In the genomic region with DNA sequence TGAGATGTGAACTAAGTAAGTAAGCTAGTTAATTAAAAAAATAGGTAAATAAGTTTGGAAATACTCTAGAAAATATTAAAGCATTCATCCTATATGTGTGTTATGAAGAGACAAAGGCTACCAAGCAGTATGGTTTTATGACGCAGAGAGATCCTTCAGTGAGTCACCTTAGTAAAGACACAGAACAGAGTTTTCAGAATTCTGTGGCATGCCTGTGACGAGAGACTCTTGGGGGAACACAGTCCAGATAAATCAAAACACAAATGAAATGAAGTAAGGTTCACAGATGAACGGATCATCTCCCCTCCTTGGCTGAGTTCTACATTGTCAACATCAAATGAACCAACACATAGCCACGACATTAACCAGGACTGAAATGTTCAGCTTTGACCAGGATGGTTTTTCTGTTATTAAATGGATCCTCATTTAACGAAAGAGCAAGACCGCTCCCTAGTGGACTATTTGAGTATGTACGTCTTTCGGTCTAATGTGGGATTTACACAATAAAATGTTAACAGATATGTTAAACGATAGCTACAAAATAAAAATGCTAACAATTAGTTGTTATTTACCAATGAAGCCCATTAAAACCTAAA, we compare ENCODE assay signal across 9 mouse cellular contexts.
A peak's percentile ranks its signal among the peaks of the same experiment; 100 is the strongest.
DNase-seq lines count a peak whose midpoint lies in the region; ATAC-seq lines count a peak whose summit lies in the region.
"Had no signal": no experiment of that assay in that cellular context is flagged by ENCODE, and none has a peak within 500 bp of the region (broad histone marks: within the 10 kb centered on the region; RNA-seq: fewer than 3 reads in every experiment).

No protein-coding gene starts in this region.

- no peak overlapping the region for H3K4me3 ChIP-seq in limb, embryonic 11.5 days (ENCODE audit: low read depth, low read length)
- H3K4me3 ChIP-seq in limb, embryonic 10.5 days: no peak overlapping the region
- no peak overlapping the region for H3K4me3 ChIP-seq in forebrain, embryonic 13.5 days
- H3K4me3 ChIP-seq: erythroblast, embryonic 14.5 days had no signal

- H3K9me3 ChIP-seq in limb, embryonic 11.5 days (ENCODE audit: control insufficient read depth, low read length): no peaks in the 10 kb centered on the region
- no peaks in the 10 kb centered on the region for H3K9me3 ChIP-seq in limb, embryonic 10.5 days (replicated peaks)
- H3K9me3 ChIP-seq in forebrain, embryonic 13.5 days (replicated peaks): no peaks in the 10 kb centered on the region

- no peaks in the 10 kb centered on the region for H3K27me3 ChIP-seq in limb, embryonic 11.5 days (ENCODE audit: control insufficient read depth, insufficient read depth, low read length)
- no peaks in the 10 kb centered on the region for H3K27me3 ChIP-seq in limb, embryonic 10.5 days (ENCODE audit: low read depth, poor library complexity, severe bottlenecking)
- no peaks in the 10 kb centered on the region for H3K27me3 ChIP-seq in forebrain, embryonic 13.5 days

- no peak overlapping the region for H3K4me2 ChIP-seq in limb, embryonic 11.5 days (ENCODE audit: low read depth, severe bottlenecking)
- no peak overlapping the region for H3K4me2 ChIP-seq in forebrain, embryonic 13.5 days

- ATAC-seq in limb, embryonic 11.5 days (ENCODE audit: insufficient number of reproducible peaks, low FRiP score, low TSS enrichment, low read depth): no peak; the same call in 1 of the 2 replicates
- peak; percentile 61; the same call in 1 of the 2 replicates for ATAC-seq in forebrain, embryonic 13.5 days

- H3K4me1 ChIP-seq in limb, embryonic 11.5 days (ENCODE audit: control insufficient read depth, insufficient read depth, low read length): no peaks in the 10 kb centered on the region
- H3K4me1 ChIP-seq in limb, embryonic 10.5 days: no peaks in the 10 kb centered on the region
- H3K4me1 ChIP-seq in forebrain, embryonic 13.5 days: no peaks in the 10 kb centered on the region

- 26% methylated on average over 9 of the region's 9 CpGs for WGBS in limb, embryonic 11.5 days
- 30% methylated on average over 9 of the region's 9 CpGs for WGBS in limb, embryonic 10.5 days
- 26% methylated on average over 9 of the region's 9 CpGs for WGBS in forebrain, embryonic 13.5 days

- H3K9ac ChIP-seq in limb, embryonic 11.5 days (ENCODE audit: low read length): no peak overlapping the region
- no peak overlapping the region for H3K9ac ChIP-seq in forebrain, embryonic 13.5 days

- H3K36me3 ChIP-seq in limb, embryonic 11.5 days (ENCODE audit: control insufficient read depth, insufficient read depth, low read length): no peaks in the 10 kb centered on the region
- no peaks in the 10 kb centered on the region for H3K36me3 ChIP-seq in limb, embryonic 10.5 days
- no peaks in the 10 kb centered on the region for H3K36me3 ChIP-seq in forebrain, embryonic 13.5 days (ENCODE audit: poor library complexity, severe bottlenecking)

- DNase-seq in limb, embryonic 11.5 days (ENCODE audit: low spot score): peak; percentile 23
- no peak for DNase-seq in limb, embryonic 10.5 days (ENCODE audit: low spot score)
- peak; percentile 55 for DNase-seq in ZHBTc4 (ENCODE audit: low read depth, low spot score)
- DNase-seq in layer of hippocampus, adult 9-10 months (ENCODE audit: low spot score): peak; percentile 26
- DNase-seq in retina, adult 2 months (ENCODE audit: low read depth, low spot score): peak; percentile 8
- no peak for DNase-seq in gastrocnemius, postnatal 36 days
- no peak for DNase-seq in adrenal gland, adult 8-10 months

- H3K27ac ChIP-seq in limb, embryonic 11.5 days (replicated peaks; ENCODE audit: low read depth, low read length): no peak overlapping the region
- H3K27ac ChIP-seq in limb, embryonic 10.5 days: no peak overlapping the region
- no peak overlapping the region for H3K27ac ChIP-seq in forebrain, embryonic 13.5 days

- intact Hi-C loops in gastrocnemius, postnatal 36 days (cut with DNase I): no loop called here

Comparison
In these comparisons a context has a peak if more than half of its experiments do, and no peak if none do; other contexts are left out.
1. DNase-seq: peak in limb, embryonic 11.5 days (single experiment), ZHBTc4 (single experiment), layer of hippocampus, adult 9-10 months (single experiment) and retina, adult 2 months (single experiment); none in limb, embryonic 10.5 days (single experiment), gastrocnemius, postnatal 36 days (0 of 2) and adrenal gland, adult 8-10 months (single experiment).